Mouse (Mus musculus) erythroblast, embryonic 14.5 days (primary cell): ENCODE results near the gene Ccnl2.

Experiments used
- GATA1 ChIP-seq: IDR thresholded peaks from 2 replicates; pipeline ENCODE4 v1.6.1; 2012; ENCODE audit warnings: low read length, inconsistent platforms, mixed read lengths
- TAL1 ChIP-seq: IDR thresholded peaks from 3 replicates; pipeline ENCODE4 v1.6.1; 2012; ENCODE audit warnings: low read length, inconsistent platforms, mixed read lengths

DNA sequence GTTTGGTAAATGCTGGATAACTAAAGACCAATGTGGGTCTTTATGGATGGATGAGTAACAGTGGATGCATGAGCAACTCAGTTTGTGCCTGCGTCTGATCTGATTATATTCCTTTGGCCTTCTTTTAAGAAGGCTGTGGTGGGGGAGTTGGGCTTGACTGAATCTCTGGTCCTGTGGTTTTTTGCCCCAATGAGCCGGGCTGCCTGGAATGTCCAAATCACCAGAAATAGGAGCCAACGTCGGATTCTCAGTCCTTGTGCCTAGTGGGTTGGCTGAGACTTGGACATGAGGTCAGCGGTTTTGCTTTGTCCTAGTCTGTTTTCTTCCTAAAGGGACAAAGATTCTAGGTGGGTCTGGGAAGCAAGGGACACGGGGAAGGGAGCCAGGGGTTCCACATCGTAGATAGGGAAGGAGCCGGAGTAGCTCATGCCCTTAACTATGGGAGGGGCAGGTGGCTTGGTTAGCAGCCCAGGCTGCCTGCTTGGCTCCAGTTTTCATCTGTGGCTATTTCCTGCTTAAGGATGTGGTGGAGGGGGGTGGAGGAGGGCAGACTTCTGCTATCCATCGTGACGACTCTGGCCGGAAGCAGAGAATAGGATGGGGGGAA, 25.2 kb downstream of the Ccnl2 start:
- TF ChIP-seq GATA1 (no peak), TAL1 (no peak)
